Mouse (Mus musculus) heart, embryonic 10.5 days (tissue): ENCODE results near the gene Glyat. TPM values are rescaled to one million over a fixed set of nuclear protein-coding genes. Genes with fewer than 3 reads are reported as not detected.
"Not testable (repeated sequence)": the region's sequence is repeated elsewhere in the genome, so short reads cannot be mapped to it uniquely, and the experiment has no call there.

Experiments
- DNase-seq: peaks from one replicate; pipeline ENCODE4 v3.0.0-alpha.2; 2017; ENCODE audit warnings: low spot score
- H3K27ac ChIP-seq: fragments of 300-500 bp; sonication (generic); 2 replicates; pipeline ENCODE4 v1.5.1; 2016; ENCODE audit warnings: mild to moderate bottlenecking
- H3K27me3 ChIP-seq: fragments of 300-500 bp; sonication (generic); 2 replicates; pipeline ENCODE4 v1.6.1; 2016; ENCODE audit warnings: mild to moderate bottlenecking; ENCODE audit not compliant: poor library complexity, insufficient read depth, severe bottlenecking
- H3K36me3 ChIP-seq: fragments of 300-500 bp; sonication (generic); 2 replicates; pipeline ENCODE4 v1.6.1; 2016; ENCODE audit warnings: mild to moderate bottlenecking, moderate library complexity
- H3K4me1 ChIP-seq: fragments of 300-500 bp; sonication (generic); 2 replicates; pipeline ENCODE4 v1.6.1; 2016; ENCODE audit warnings: mild to moderate bottlenecking
- H3K4me3 ChIP-seq: fragments of 300-500 bp; sonication (generic); 2 replicates; pipeline ENCODE4 v1.5.1; 2016; ENCODE audit warnings: mild to moderate bottlenecking, moderate library complexity
- H3K9me3 ChIP-seq: fragments of 300-500 bp; sonication (generic); 2 replicates; pipeline ENCODE4 v1.6.1; 2016; ENCODE audit warnings: mild to moderate bottlenecking, moderate library complexity
- WGBS: fragments of 180-500 bp; shearing (Covaris S2); methylation state at CpG from one replicate; pipeline ENCODE4 v1.1.7; 2016; 5-methylcytosine and 5-hydroxymethylcytosine counted together
- polyA plus RNA-seq: library from polyadenylated mRNA; unstranded; fragments of >200 nt; fragmentation: Nextera tagmentation; extraction: Ambion mirVana; gene quantifications from 2 replicates; pipeline ENCODE4 v1.2.1, GENCODE M21; 2016

Gene Glyat
- polyA plus RNA-seq, 1 experiment from 2014 or later, result not detected

DNA sequence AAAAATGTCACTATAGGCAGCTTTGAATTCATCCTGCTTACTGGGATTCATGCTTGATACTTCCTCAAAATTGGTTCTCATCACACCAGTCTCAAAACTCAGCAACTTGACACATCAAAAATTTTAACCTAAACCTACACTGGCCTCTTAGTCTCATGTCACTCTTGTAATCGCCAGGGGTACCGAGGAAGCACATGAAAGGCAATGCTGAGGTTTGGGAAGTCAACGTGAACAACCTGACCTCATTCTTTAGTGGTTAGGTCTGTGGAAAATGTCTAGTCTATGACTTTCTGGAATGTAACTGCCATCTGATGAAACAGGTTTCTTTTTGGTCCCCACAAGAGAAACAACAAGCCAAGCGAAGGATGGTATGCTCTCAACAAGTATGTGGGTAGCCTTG, 1.9 kb downstream of the Glyat start:
- no peak for DNase-seq
- no peaks in the 10 kb centered on the region for H3K9me3 ChIP-seq
- H3K27me3 ChIP-seq, result no peaks in the 10 kb centered on the region
- no peaks in the 10 kb centered on the region for H3K4me1 ChIP-seq
- 84% methylated on average over 4 of the region's 4 CpGs for WGBS
- no peak overlapping the region for H3K4me3 ChIP-seq
- no peaks in the 10 kb centered on the region for H3K36me3 ChIP-seq
- no peak overlapping the region for H3K27ac ChIP-seq

DNA sequence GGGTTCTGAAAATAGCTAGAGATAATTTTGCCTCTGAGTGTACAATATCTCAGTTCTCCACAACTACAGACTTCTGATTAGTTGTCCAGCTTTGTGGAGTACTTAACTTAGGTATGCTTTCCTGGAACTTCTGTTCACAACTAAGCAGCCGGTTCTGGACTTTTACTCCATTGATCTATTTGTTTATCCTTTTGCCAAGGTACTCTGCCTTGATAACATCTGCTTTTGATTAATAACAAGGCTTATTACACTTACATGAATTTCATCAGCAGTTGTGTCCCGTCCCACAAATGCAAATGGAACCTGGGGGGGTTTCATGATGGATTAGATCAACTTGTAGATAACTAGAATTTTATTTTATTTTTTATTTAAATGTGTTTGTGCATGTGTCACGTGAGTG, 3.8 kb downstream of the Glyat start:
- no peak for DNase-seq
- no peak overlapping the region for H3K4me3 ChIP-seq
- no peaks in the 10 kb centered on the region for H3K9me3 ChIP-seq
- H3K36me3 ChIP-seq, result no peaks in the 10 kb centered on the region
- H3K27ac ChIP-seq, result no peak overlapping the region
- 67% methylated on average over 3 of the region's 3 CpGs for WGBS
- no peaks in the 10 kb centered on the region for H3K4me1 ChIP-seq
- H3K27me3 ChIP-seq, result no peaks in the 10 kb centered on the region

DNA sequence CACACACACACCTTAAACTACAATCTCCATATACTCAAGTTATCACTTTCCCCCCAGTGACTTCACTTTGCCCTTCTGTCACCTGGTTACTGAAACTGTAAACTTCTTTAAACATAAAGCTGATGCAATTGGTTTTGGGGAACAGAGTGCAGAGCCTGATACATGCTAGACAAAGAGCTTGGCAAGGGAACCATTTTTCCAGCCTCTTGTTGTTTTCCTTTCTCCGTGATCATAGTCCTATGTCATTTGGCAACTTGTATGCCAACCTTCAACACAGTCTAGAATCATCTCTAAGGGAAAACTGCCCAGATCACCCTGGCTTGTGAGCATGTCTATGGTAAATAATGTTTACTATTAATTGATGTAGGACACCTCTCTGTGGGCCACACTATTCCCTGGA, 4.9 kb downstream of the Glyat start:
- 67% methylated on average over 1 of the region's 1 CpGs for WGBS
- H3K4me1 ChIP-seq, result no peaks in the 10 kb centered on the region
- no peak for DNase-seq

DNA sequence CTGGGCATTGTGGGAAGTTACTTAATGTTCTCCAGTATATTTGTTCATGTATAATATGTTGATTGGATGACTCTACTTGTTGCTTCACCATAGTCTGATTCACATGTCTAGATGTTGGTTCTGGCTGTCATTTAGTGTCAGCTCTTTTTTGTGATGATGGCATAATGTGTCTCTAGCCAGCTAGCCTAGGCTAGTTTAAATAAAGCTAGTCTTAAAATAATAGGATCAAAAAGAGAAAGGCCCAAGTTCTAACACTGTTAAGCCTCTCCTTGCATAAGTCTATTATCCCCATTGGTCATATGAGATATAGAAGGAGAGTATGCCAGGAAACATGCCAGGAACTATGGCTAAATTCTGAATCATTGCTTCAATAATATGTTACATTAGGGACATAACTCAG, 16.4 kb downstream of the Glyat start:
- DNase-seq, result no peak
- Histone ChIP-seq H3K9me3 (no peaks in the 10 kb centered on the region), H3K36me3 (no peaks in the 10 kb centered on the region), H3K4me3 (no peak overlapping the region), H3K27ac (no peak overlapping the region), H3K4me1 (no peaks in the 10 kb centered on the region), H3K27me3 (no peaks in the 10 kb centered on the region)

More for the DNA sequence above, 4.9 kb downstream of the Glyat start:
- no peaks in the 10 kb centered on the region for H3K36me3 ChIP-seq
- no peak overlapping the region for H3K27ac ChIP-seq
- H3K4me3 ChIP-seq, result no peak overlapping the region
- H3K27me3 ChIP-seq, result no peaks in the 10 kb centered on the region
- H3K9me3 ChIP-seq, result no peaks in the 10 kb centered on the region

DNA sequence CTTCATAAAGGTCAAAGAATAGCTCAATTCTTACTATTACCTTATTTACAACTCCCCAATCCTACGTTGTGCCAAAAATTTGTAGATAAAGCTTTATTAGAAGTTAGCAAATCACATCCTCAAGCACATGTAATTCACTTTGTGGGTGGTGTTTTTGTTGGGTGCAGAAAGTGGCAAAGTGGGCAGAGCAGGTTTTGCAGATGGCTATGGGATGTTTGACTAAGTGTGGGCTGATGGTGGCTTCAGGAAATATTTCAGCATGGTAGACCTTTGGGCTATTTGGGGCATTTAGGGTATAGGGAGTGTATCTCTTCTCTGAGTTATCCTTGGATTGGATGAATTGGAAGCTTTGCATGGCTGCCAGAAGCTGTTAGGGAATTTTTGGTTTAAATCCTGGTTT, 33.0 kb downstream of the Glyat start:
- Histone ChIP-seq H3K27ac (no peak overlapping the region), H3K36me3 (no peaks in the 10 kb centered on the region), H3K4me3 (no peak overlapping the region), H3K9me3 (peaks cover 3% of the 10 kb centered on the region; the same call in 1 of the 2 replicates), H3K27me3 (no peaks in the 10 kb centered on the region), H3K4me1 (no peaks in the 10 kb centered on the region)
- no peak for DNase-seq
- 70% methylated on average over 1 of the region's 1 CpGs for WGBS

DNA sequence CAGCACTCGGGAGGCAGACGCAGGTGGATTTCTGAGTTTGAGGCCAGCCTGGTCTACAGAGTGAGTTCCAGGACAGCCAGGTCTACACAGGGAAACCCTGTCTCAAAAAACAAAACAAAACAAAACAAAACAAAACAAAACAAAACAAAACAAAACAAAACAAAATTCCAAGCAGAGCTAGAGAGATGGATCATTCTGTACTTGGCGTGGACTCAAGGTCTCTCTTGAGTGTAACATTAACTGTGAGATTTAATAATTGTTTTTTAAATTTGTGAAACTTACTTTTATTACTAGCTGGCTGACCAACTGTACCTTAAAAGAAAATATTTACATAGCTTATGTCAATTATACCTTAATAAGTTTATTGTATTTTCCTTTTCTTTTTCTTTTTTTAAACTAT, 35.5 kb downstream of the Glyat start:
- not testable (repeated sequence) for H3K27me3 ChIP-seq, H3K4me1 ChIP-seq, H3K27ac ChIP-seq, H3K9me3 ChIP-seq, DNase-seq, H3K4me3 ChIP-seq, H3K36me3 ChIP-seq
- 89% methylated on average over 3 of the region's 3 CpGs for whole genome bisulfite sequencing

DNA sequence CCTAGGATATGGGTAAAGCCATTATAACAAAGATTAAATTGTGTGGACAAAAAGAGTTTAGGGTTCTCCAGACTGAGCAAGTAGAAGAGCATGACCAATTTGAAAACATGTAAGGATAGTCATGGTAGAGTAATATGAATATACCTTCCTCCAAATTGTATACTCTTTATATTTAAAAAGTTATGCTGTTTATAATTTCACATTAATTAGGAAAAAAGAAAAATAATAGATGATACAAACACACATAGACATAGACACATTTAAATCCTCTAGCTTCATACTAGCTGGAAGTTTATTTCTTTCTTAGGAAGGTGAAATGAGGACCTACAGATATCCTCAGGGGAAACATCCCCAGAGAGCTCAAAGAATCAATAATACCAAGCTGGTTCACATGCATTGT, 37.0 kb downstream of the Glyat start, which contains the start of gene Olfr1442:
Gene Olfr1442 (plus strand): TSS at position 301 of the 400 bp plus-strand sequence.
- H3K36me3 ChIP-seq, result no peaks in the 10 kb centered on the region
- no peaks in the 10 kb centered on the region for H3K27me3 ChIP-seq
- no peak within 1 kb of the TSS for H3K4me3 ChIP-seq
- no peaks in the 10 kb centered on the region for H3K4me1 ChIP-seq
- no peak within 1 kb of the TSS for H3K27ac ChIP-seq
- DNase-seq, result no peak
- no peaks in the 10 kb centered on the region for H3K9me3 ChIP-seq

DNA sequence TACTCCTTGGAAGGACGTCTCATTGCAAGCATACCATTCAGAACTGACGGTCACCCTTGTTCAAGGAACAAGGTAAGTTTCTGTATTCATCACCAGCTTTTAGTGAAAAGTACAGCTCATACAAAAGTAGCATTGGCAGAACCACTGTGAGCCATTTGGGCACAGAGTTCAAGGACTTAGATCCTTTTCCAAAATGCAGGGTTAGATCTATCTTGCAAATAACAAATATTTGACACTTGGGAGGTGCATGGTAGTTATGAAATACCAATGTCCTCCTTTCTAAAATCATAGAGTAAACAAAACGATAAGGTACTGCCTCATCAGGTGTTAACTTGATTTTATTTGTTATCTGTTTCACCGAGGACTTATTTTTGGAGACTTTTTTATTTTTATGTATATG, 37.9 kb downstream of the Glyat start:
- no peak overlapping the region for H3K4me3 ChIP-seq
- no peak for DNase-seq
- no peak overlapping the region for H3K27ac ChIP-seq
- 75% methylated on average over 4 of the region's 4 CpGs for WGBS
- no peaks in the 10 kb centered on the region for H3K27me3 ChIP-seq
- H3K9me3 ChIP-seq, result no peaks in the 10 kb centered on the region
- H3K4me1 ChIP-seq, result no peaks in the 10 kb centered on the region
- H3K36me3 ChIP-seq, result no peaks in the 10 kb centered on the region

DNA sequence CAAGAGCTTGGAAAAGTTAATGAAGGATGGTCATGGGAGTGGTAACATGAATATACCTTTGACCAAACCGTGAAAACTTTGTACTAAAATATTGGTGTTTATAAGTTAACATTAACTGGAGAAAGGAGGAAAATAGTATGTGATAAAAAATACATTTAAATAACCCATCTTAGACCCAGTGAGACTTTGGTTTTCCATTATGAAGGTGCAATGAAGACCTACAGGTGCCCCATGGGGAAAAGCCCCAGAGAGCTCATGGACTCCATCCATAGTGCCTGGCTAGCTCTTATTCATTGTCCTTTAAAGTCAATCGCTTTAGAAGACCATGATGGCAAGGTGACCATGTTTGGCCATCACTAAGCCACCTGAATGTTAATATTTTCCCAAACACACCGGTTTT, 44.7 kb downstream of the Glyat start, which contains the start of gene Olfr1443:
Gene Olfr1443 (plus strand): TSS at position 301 of the 400 bp plus-strand sequence.
- 59% methylated on average over 3 of the region's 3 CpGs for WGBS
- DNase-seq, result no peak
- no peaks in the 10 kb centered on the region for H3K36me3 ChIP-seq
- H3K27ac ChIP-seq, result no peak within 1 kb of the TSS
- no peaks in the 10 kb centered on the region for H3K27me3 ChIP-seq
- no peak within 1 kb of the TSS for H3K4me3 ChIP-seq
- H3K4me1 ChIP-seq, result no peaks in the 10 kb centered on the region
- H3K9me3 ChIP-seq, result no peaks in the 10 kb centered on the region

DNA sequence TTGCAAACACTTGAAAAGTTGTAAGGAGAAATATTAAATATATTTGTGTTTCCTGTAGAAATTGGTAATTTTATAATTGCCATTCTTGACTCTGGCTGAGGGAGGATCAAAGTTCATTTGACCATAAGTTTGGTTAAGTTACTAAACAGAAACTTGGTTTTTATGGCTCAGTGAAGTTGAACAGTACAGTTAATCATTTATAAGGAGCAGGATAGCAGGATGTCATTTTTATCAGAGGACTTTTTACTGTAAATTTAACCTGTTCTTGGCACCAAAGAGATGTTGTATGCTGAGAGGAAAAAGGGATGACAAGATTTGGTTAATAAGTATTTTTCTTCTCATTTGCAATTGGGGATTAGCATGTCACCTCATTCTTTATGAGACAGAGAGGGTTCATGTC, 51.5 kb downstream of the Glyat start:
- Histone ChIP-seq H3K4me3 (no peak overlapping the region), H3K27me3 (no peaks in the 10 kb centered on the region), H3K27ac (no peak overlapping the region), H3K9me3 (no peaks in the 10 kb centered on the region), H3K4me1 (no peaks in the 10 kb centered on the region), H3K36me3 (no peaks in the 10 kb centered on the region)
- no peak for DNase-seq

DNA sequence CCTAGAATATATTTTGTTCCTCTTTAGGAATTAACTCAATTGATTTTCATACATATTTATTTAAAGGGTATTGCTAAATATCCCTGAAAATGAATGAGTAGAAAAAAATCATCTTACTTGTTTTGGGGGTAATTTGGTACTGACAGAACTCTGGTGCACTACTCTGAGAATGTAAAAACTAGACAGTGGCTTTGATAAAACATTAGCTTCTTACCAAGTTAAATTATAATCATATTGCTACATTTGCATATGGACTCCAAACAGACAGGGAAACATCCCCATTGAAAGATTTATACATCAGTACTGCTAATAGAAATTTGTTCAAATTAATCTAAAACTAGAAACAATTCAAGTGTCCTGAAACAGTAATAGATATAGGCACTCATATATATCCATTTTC, 52.1 kb downstream of the Glyat start:
- H3K4me3 ChIP-seq, result no peak overlapping the region
- H3K27ac ChIP-seq, result no peak overlapping the region
- DNase-seq, result no peak
- no peaks in the 10 kb centered on the region for H3K9me3 ChIP-seq
- H3K36me3 ChIP-seq, result no peaks in the 10 kb centered on the region
- H3K27me3 ChIP-seq, result no peaks in the 10 kb centered on the region
- H3K4me1 ChIP-seq, result no peaks in the 10 kb centered on the region

DNA sequence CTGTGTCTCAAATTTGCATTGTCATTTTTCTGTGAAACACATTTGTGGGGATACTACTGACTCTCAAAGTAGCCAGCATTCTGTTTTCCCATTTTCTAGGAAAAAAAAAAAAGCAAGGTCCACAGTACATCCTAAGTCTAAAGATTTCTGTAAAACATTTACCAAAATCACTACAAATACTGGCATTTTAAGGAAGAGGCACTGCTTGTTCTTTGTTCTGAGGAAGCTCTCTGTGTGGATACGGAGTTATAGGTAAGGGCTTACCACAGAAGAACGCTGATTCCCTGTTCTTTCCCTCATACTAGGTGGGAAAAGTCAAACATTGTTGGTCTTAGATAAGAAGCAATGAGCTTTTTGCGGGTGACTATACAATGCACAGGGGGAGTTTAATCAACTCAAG, 62.5 kb downstream of the Glyat start, which contains the start of gene Keg1:
Gene Keg1 (plus strand): TSS at position 197 of the 400 bp plus-strand sequence.
- WGBS, result 69% methylated on average over 3 of the region's 3 CpGs
- H3K27me3 ChIP-seq, result no peaks in the 10 kb centered on the region
- DNase-seq, result no peak
- no peaks in the 10 kb centered on the region for H3K4me1 ChIP-seq
- H3K4me3 ChIP-seq, result no peak within 1 kb of the TSS
- H3K9me3 ChIP-seq, result no peaks in the 10 kb centered on the region
- H3K27ac ChIP-seq, result no peak within 1 kb of the TSS
- H3K36me3 ChIP-seq, result no peaks in the 10 kb centered on the region

DNA sequence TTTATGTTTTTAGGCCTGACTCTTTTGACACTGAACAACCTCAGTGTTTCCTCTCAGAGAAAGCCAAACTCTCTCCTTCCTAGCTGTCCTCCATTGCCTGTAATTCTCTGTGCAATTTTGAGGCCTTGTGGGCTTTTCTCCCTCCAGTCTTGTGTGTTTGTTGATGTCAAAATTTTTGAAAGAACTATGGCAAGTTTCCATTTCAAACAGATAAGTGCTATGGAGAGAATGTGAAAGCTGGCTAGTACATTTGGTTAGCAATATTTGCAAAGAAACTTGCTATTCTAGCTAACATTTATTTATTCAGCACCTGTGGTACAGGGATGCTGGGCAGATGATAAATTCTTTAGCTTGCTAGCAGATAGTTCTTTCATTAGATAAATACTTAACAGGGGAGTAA, 63.1 kb downstream of the Glyat start:
- H3K27me3 ChIP-seq, result no peaks in the 10 kb centered on the region
- H3K9me3 ChIP-seq, result no peaks in the 10 kb centered on the region

More for the DNA sequence above, 63.1 kb downstream of the Glyat start:
- H3K36me3 ChIP-seq, result no peaks in the 10 kb centered on the region
- DNase-seq, result no peak
- no peak overlapping the region for H3K4me3 ChIP-seq
- H3K27ac ChIP-seq, result no peak overlapping the region
- H3K4me1 ChIP-seq, result no peaks in the 10 kb centered on the region
